Mouse (Mus musculus): Measurements from ENCODE around the gene Ccdc34.

GRCm38 (mm10) chr2:110182795-110183486 is 165.3 kb downstream of the Ccdc34 start:
- no peak for TF ChIP-seq CTCF (IDR thresholded peaks at IDR 0.05; ENCODE audit: control insufficient read depth, insufficient read depth, low read length)
- TF ChIP-seq POLR2A (IDR thresholded peaks at IDR 0.05; ENCODE audit: borderline replicate concordance, control insufficient read depth, low read depth, low read length), result no peak

Measured in bone marrow, adult 2 months (tissue).